Mouse (Mus musculus) kidney, postnatal 10 days (tissue): ENCODE results near the gene Rasip1.
A peak's percentile ranks its signal among the peaks of the same experiment; 100 is the strongest.

Experiments
- DNase-seq: peaks from one replicate; pipeline ENCODE4 v3.0.0; 2021; ENCODE audit warnings: mixed read lengths

Gene Rasip1

GRCm38 (mm10) chr7:45625481-45625880 is 1.8 kb upstream of the Rasip1 start:
- DNase-seq: no peak

GRCm38 (mm10) chr7:45626571-45627076 is 664 bp upstream of the Rasip1 start:
- DNase-seq: no peak

DNA sequence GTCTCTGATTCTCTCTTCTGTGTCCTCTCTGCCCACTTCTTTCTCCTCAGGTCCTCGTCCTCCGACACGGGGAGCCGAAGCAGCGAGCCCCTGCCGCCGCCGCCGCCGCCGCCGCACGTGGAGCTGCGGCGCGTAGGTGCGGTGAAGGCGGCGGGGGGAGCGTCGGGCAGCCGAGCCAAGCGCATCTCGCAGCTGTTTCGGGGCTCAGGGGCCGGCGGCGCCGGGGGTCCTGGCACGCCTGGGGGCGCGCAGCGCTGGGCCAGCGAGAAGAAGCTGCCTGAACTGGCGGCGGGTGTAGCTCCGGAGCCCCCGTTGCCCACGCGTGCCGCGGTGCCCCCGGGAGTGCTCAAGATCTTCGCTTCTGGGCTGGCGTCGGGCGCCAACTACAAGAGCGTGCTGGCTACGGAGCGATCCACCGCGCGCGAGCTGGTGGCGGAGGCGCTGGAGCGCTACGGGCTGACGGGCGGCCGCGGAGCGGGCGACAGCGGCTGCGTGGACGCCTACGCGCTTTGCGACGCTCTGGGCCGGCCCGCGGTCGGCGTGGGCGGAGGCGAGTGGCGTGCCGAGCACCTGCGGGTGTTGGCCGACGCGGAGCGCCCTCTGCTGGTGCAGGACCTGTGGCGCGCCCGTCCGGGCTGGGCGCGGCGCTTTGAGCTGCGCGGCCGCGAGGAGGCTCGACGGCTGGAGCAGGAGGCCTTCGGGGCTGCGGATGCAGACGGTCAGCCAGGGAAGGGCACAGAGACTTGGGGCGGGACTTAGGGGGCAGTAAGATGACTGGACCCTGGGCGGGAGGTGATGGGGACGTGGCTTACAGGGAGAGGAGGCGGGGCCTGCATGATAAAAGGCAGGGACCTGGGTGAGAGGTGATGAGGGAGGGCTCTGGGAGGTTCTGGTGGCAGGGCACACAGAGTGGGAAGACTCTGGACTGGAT is 1.3 kb downstream of the Rasip1 start:
- peak; percentile 95 for DNase-seq

DNA sequence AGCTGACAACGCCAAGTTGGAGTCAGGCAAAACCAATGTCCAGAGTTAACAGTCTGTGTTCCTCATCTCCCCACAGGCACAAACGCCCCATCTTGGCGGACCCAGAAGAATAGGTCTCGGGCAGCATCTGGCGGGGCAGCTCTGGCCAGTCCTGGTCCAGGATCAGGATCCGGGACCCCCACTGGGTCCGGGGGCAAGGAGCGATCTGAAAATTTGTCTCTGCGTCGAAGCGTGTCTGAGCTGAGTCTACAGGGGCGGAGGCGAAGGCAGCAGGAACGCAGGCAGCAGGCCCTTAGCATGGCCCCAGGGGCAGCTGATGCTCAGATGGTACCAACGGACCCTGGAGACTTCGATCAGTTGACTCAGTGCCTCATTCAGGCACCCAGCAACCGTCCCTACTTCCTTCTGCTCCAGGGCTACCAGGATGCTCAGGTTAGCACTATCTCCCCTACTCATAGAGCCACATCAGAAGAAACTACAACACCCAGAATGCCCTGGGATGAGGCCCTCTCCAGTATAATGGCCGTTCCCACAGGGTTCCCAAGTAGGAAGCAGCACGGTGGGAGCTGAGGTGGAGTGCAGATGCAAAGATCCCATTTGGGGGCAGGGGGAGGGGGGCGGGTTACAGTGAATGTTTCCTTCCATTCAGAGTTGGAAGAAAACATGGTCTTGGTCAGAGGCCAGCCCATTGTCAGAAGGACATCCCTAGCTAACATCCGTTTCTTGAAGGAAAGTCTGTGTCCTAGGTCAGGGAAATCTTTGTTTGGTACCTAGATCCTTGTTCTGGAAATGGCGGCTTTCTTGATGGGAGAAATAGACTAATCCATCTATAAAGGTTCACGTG is 3.0 kb downstream of the Rasip1 start:
- peak; percentile 36 for DNase-seq

GRCm38 (mm10) chr7:45632499-45632898 is 5.2 kb downstream of the Rasip1 start:
- DNase-seq: peak; percentile 64

- DNase-seq: peak; percentile 41
These were observed 7.8 kb downstream of the Rasip1 start for GRCm38 (mm10) chr7:45634946-45635681.

DNA sequence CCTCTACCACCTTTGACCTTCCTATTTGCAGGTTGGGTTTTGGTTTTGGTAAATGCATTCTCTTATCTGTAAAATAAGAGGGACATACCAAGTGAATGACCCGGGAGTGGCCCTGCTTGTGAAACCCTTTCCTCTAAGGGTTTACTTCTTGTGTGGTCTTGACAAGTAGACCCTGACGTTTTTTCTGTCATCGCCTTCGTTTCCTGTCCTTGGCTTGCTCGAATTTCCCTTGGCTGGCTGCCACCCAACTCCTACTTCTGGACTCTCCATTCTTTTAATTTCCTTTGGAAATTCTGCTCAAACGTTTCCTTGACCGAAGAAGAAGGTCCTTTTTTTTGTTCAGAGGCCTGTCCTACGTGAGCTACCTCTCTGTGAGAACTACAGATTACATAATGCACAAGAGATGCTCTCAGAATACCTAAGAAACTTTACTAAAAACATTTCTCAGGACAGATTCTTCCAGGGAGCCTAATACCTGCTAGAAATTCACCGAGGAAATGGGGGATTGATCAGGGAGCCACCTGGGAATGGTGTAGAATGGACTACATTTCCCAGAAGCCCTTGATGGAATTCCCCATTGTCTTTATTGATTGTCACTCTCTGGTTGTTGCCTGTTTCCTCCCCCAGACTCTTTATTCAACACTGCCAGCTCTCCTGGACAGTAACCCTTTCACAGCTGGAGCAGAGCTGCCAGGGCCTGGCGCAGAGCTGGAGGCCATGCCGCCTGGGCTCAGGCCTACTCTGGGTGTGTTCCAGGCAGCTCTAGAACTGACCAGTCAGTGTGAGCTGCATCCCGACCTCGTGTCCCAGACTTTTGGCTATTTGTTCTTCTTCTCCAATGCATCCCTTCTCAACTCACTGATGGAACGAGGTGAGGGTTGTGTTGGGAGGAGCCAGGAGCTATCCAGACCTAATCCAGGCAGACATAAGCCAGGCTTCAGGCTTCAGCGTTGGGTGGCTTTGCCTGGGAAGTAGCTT is 8.7 kb downstream of the Rasip1 start:
- DNase-seq: peak; percentile 90

GRCm38 (mm10) chr7:45637710-45638109 is 10.4 kb downstream of the Rasip1 start:
- no peak for DNase-seq

DNA sequence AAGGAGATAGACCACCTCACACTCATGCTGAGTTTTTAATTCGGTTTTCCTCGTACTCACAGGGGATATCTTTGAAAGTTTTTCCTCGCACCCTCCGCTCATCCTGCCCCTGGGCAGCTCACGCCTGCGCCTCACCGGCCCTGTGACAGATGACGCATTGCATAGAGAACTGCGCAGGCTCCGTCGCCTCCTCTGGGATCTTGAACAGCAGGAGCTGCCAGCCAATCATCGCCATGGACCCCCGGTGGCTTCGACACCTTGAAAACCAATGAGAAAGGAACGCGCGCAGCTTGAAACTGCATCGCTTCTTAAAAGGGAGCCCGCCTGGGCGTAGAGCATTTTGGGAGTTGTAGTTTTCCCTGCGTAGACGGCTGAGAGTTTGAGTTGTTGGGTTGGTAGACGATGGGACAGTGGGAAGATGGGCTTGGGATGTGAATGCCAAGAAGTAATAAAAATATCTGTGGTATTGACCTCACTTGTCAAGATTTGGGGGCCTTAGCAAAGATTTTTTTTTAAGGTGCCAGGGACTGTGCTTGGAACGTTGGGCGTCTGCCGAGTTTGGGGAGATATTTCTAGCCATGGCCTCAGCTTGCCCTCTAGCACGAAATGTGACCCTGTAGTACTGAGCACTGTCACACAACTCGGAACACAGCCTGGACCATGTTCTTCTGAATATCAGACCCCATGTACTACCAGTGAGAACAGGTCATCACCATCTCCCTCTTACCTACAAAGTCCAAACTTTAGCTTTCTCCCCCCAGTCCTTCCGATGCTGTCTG is 11.5 kb downstream of the Rasip1 start:
- peak; percentile 95 for DNase-seq

DNA sequence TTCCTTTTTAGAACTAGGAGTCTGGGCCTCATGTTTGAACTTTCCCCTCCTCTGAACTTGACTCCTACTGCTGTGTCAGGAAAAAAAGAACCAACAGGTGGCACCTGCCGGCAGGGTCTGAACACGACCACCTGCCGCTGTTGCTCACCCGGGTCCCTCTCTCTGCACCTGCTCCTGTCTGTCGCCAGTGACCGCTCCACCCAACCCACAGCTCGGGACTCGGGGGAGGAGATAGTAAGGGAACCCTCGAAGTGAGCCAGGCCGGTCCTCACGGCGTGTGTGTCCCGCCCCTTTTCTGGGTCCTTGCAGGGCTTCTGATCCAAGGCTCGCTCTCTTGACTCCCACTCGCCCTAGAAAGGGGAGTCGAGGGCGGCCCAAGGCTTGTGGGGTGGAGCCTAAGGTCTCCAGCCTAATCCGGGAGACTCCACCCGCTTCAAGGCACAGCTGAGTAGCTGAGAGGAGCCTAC is 12.3 kb downstream of the Rasip1 start, which contains the start of gene Mamstr:
Mamstr (plus strand) TSS at position 417 of the 467 bp plus-strand sequence.
- peak; percentile 50 for DNase-seq

DNA sequence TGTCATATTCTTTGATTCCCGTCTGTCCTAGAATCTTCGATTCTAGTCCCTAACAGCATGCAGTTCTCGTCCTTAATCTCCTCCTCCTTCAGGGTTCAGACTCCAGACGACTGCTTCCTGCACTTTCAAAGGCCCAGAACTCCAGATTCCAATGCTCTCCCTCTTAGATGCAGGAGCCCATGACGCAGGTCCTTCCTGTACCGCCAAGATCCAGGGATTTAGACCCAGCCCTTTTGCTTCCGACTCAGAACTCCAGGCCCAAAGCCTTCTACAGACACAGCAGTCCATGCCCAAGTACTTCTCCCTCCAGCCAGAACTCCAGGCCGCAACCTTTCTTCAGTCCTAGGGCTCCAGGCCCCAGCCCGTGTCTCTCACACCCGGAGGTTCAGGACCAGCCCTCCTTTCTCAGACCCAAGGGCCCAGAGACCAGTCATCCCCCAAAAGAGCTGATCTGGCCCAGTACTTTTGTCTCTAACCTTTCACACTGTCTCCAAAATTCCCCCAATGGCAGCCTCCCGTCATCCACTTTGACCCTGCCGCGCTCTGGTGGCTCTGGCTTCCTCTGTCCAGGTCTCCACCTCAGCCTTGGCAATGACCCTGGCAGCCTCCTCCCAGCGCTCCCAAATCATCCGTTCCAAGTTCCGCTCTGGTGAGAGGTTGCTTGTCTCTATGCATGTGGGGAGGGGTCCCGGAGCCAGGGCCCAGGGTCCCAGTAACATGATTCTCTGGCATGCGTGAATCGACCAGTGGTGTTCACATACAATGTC is 13.1 kb downstream of the Rasip1 start:
- DNase-seq: no peak

- DNase-seq: peak; percentile 54
These were observed 14.2 kb downstream of the Rasip1 start for GRCm38 (mm10) chr7:45641391-45642040.

DNA sequence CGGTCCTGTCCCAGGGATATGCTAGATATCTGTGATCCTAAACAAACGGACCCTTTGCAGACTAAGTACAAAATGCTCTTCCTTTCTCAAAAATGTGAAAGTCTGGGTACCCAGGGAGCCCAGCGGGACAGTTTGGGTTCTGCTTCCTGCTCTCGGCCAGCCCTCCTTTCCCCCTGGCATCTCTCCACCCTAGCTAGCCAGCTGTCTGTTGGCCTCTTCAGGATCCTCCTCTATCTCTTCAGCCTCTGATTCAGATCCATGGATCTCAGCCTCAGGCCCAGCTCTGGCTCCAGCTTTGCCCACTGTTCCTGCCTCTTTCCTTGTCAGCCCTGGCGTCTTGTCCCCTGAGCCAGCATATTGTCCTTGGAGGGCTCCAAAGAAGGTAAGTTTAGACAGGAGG is 14.8 kb downstream of the Rasip1 start:
- DNase-seq: no peak

- no peak for DNase-seq
These were observed 15.4 kb downstream of the Rasip1 start for GRCm38 (mm10) chr7:45642503-45643255.

GRCm38 (mm10) chr7:45643441-45644178 is 16.3 kb downstream of the Rasip1 start:
- DNase-seq: peak; percentile 97

DNA sequence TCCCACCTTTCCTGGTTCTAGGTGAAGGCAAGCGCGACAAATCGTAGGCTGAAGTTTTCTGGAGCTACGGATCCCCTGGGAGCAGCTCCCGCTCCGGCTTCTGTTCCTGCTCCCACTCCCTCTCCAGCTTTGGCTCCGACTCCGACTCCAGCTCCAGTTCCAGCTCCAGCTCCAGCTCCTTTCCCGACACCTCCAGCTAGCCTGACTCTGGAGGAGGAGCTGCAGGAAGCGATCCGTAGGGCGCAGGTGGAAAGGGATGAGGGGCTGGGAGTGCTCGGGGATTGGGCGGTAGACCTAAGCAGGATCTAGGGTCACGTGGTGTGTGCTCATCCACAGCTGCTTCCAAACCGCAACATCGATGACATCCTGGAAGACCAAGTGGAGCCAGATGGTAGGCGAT is 16.9 kb downstream of the Rasip1 start:
- DNase-seq: peak; percentile 66

GRCm38 (mm10) chr7:45644872-45645590 is 17.7 kb downstream of the Rasip1 start:
- no peak for DNase-seq
